Mouse (Mus musculus) testis, adult 2 months (tissue): ENCODE data around the gene Plxna4.

ENCODE experiments used
- CTCF ChIP-seq: fragments of 200-500 bp; IDR thresholded peaks from 2 replicates; pipeline ENCODE4 v1.5.1; 2012; ENCODE audit warnings: low read depth, mild to moderate bottlenecking, inconsistent platforms, low read length, moderate library complexity; ENCODE audit not compliant: control insufficient read depth, insufficient read depth, insufficient replicate concordance
- POLR2A ChIP-seq: fragments of 200-500 bp; IDR thresholded peaks from 2 replicates; pipeline ENCODE4 v1.6.1; 2012; ENCODE audit warnings: low read depth, mild to moderate bottlenecking, inconsistent platforms, low read length, moderate library complexity; ENCODE audit not compliant: control insufficient read depth

DNA sequence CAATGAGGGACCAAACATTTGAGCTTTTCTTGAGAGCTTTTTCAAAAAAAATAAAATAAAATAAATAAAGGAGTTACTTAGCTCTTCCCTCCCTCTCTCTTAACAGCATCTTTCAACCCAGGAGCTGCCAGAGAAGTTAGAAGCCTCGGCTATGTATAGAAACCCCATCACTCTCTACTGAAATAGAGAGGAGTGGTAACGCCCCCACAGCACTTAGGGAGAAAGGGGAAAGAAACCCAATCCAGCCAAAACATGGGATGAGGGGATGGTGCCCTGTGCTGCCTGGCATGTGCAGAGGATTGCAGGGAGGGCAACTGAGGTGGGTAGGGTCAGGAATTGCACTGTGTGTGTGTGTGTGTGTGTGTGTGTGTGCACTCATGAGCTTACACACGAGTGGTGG lies 228.3 kb downstream of the Plxna4 start:
- TF ChIP-seq CTCF = no peak
- TF ChIP-seq POLR2A = no peak
